Mouse (Mus musculus) bone marrow macrophage, adult 2 months (primary cell): ENCODE data around the gene Foxn3. TPM values are rescaled to one million over a fixed set of nuclear protein-coding genes. Genes with fewer than 3 reads are reported as not detected.

Experiments
- H3K27ac ChIP-seq: 2 replicates; pipeline ENCODE4 v1.5.1; 2012; ENCODE audit warnings: low read depth, low read length; ENCODE audit not compliant: insufficient read depth
- H3K4me1 ChIP-seq: 2 replicates; pipeline ENCODE4 v1.6.1; 2012; ENCODE audit warnings: low read length; ENCODE audit not compliant: control insufficient read depth, insufficient read depth
- H3K4me3 ChIP-seq: 2 replicates; pipeline ENCODE4 v1.5.1; 2012; ENCODE audit warnings: mild to moderate bottlenecking, low read length, moderate library complexity; ENCODE audit not compliant: insufficient read depth
- CTCF ChIP-seq: IDR thresholded peaks from 2 replicates; pipeline ENCODE4 v1.5.1; 2012; ENCODE audit warnings: low read depth, mild to moderate bottlenecking, low read length, moderate library complexity
- POLR2A ChIP-seq: IDR thresholded peaks from 2 replicates; pipeline ENCODE4 v1.6.1; 2012; ENCODE audit warnings: mild to moderate bottlenecking, low read depth, low read length, borderline replicate concordance
- polyA plus RNA-seq: library from polyadenylated mRNA; stranded (reverse); fragments of >200 nt; gene quantifications from 2 replicates; pipeline ENCODE4 v1.2.4, GENCODE M21; 2012; ENCODE audit not compliant: missing spikeins, insufficient read depth, insufficient read length

Gene Foxn3
- polyA plus RNA-seq, 1 experiment: 27.7 TPM

- Histone ChIP-seq H3K4me1 (no peaks in the 10 kb centered on the region), H3K27ac (no peak overlapping the region), H3K4me3 (no peak overlapping the region)
- TF ChIP-seq CTCF: no peak
- no peak for TF ChIP-seq POLR2A
Measured at GRCm38 (mm10) chr12:99599606-99600005, 36.2 kb upstream of the Foxn3 start.

DNA sequence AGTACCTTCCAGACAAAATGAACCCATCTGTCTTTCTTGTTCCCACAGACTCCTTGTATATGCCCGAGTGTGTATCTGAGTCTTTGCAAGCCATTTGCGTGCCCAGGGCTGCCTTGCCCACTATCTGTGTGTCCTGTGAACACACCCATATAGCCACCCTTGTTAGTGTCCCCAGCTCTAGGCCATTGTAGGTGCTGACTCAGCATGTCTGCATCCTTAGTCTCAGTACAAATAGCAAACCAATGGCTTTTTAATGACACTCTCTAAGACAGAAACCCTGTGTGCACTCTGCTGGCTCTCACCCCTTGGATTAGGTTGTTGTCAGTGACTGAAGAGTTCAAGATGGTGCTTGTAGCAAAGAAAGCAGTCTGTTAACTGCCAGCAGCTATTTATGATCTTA is 33.0 kb upstream of the Foxn3 start:
- no peaks in the 10 kb centered on the region for H3K4me1 ChIP-seq
- no peak overlapping the region for H3K4me3 ChIP-seq
- TF ChIP-seq CTCF (no peak), POLR2A (no peak)
- H3K27ac ChIP-seq: no peak overlapping the region

DNA sequence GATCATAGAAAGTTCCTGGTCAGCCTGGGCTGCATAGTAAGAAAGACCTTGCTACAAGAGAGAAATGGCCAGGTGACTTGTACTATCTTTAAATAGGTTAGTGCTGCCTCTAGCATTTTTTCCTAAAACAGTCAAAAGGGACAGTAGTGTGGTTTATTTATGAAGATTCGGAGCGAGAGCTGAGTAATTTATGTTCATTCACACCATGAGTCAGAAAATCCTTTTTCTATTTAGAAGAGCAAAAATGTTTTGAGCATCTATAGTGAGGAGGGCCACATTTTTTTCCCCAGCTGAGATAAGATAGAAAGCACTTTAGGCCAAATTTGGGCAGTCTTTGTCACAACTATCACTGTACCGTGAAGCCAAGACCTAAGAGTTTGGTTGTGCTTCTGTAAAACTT is 24.0 kb upstream of the Foxn3 start:
- Histone ChIP-seq H3K27ac (no peak overlapping the region), H3K4me1 (no peaks in the 10 kb centered on the region), H3K4me3 (no peak overlapping the region)
- TF ChIP-seq CTCF (no peak), POLR2A (no peak)

DNA sequence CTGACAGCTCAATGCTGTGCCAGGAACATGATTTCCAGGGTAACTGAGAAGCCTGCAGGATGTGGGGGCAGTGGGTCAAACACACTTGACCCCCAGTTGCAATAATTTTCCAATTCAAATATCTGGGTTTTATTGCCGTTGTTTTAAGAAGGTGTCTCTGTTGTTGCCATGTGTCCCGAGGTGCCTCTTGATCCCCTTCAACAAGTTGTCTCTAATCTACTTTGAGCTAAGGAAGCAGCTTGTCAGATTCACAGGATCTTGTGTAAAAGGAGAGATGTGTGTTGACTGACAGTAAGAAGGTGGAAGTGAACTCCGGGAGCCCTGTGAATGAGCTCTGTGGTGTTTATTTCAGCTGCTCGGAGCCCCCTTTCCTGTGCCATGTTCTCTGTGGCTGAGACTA is 16.6 kb upstream of the Foxn3 start:
- no peak overlapping the region for H3K4me3 ChIP-seq
- TF ChIP-seq POLR2A (no peak), CTCF (no peak)
- no peaks in the 10 kb centered on the region for H3K4me1 ChIP-seq
- H3K27ac ChIP-seq: no peak overlapping the region

DNA sequence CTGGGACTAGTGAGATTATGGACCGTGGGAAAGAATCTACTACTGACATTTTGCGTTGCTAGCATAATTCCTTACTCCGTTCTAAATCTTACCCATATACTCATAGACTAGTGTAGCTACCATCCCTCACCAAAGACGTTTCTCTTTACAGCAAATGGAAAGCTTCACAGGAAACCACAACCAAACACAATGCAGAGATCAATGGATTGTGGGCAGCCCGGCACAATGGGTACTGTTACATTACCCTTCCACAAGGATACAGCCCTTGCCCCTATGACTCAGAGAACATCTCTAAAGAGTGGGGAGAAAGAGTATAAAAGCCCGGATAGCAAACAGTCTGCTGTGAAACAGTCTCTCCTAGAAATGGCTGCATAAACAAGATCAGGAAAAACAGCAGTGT is 13.3 kb upstream of the Foxn3 start:
- no peak overlapping the region for H3K4me3 ChIP-seq
- TF ChIP-seq CTCF: no peak
- TF ChIP-seq POLR2A: no peak
- H3K27ac ChIP-seq: no peak overlapping the region
- H3K4me1 ChIP-seq: no peaks in the 10 kb centered on the region

- Histone ChIP-seq H3K4me1 (no peaks in the 10 kb centered on the region), H3K27ac (no peak overlapping the region), H3K4me3 (no peak overlapping the region)
- TF ChIP-seq POLR2A (no peak), CTCF (no peak)
Measured at GRCm38 (mm10) chr12:99574299-99574698, 10.9 kb upstream of the Foxn3 start.

GRCm38 (mm10) chr12:99573036-99573435 is 9.7 kb upstream of the Foxn3 start:
- no peaks in the 10 kb centered on the region for H3K4me1 ChIP-seq
- H3K27ac ChIP-seq: no peak overlapping the region
- H3K4me3 ChIP-seq: no peak overlapping the region
- TF ChIP-seq CTCF (no peak), POLR2A (no peak)

DNA sequence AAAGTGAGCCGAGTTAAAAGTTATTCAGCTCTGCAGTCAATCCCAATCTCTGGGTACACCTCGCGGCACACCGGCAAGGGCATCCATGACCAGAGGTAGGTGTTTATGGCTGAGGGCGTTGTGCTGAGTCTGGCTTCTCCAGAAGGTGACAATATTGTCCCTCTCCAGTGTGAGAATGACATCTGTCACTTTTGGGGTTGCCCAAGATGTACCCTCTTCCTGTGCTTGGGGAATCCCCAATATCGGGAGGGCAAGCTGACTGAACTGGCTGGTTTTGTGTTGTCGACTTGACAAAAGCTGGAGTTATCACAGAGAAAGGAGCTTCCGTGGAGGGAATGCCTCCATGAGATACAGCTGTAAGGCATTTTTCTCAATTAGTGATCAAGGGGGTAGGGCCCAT is 8.6 kb upstream of the Foxn3 start:
- Histone ChIP-seq H3K4me3 (no peak overlapping the region), H3K27ac (no peak overlapping the region), H3K4me1 (no peaks in the 10 kb centered on the region)
- TF ChIP-seq POLR2A (no peak), CTCF (no peak)

GRCm38 (mm10) chr12:99570197-99570956 is 7.0 kb upstream of the Foxn3 start:
- Histone ChIP-seq H3K4me1 (peaks cover 3% of the 10 kb centered on the region), H3K4me3 (no peak overlapping the region), H3K27ac (no peak overlapping the region)
- TF ChIP-seq CTCF (no peak), POLR2A (no peak)

DNA sequence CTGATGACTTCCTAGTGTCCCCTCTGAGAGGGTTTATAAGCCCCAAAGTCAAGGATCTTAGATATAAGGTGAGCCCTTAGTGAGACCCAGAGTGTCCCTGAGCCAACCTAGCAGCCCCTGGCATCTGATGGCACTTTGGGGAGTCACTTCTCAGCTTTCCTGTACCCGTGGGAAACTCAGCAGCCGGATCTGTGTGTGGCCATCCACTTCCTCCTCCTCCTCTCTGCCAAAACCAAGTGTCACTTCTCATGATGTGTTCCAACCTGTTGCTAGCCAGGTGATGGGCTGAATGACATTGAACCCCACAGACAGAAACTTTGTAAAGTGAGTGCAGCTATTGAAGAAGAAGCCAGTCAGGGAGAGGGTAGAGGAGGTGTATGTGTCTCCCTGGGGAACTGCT is 2.2 kb upstream of the Foxn3 start:
- Histone ChIP-seq H3K4me1 (peaks cover 16% of the 10 kb centered on the region), H3K27ac (no peak overlapping the region), H3K4me3 (no peak overlapping the region)
- TF ChIP-seq CTCF (no peak), POLR2A (no peak)
